Mouse (Mus musculus): ENCODE measurements around the gene Msh4. TPM values are rescaled to one million over a fixed set of nuclear protein-coding genes. Genes with fewer than 3 reads are reported as not detected.
A peak's percentile ranks its signal among the peaks of the same experiment; 100 is the strongest.
"Not testable (repeated sequence)": the region's sequence is repeated elsewhere in the genome, so short reads cannot be mapped to it uniquely, and the experiment has no call there.

Gene Msh4
- polyA plus RNA-seq, 1 experiment from 2014 or later: 0.35 TPM

- Histone ChIP-seq H3K4me2 (replicated peaks; ENCODE audit: low read depth, low read length) (no peak overlapping the region), H3K36me3 (ENCODE audit: control insufficient read depth, insufficient read depth, low read length) (no peaks in the 10 kb centered on the region), H3K9ac (ENCODE audit: low read depth, low read length) (no peak overlapping the region), H3K27ac (ENCODE audit: low read depth, low read length) (no peak overlapping the region), H3K9me3 (ENCODE audit: control insufficient read depth, low read length) (no peaks in the 10 kb centered on the region), H3K4me3 (ENCODE audit: low read length) (no peak overlapping the region), H3K27me3 (ENCODE audit: control insufficient read depth, insufficient read depth, low read length) (no peaks in the 10 kb centered on the region), H3K4me1 (ENCODE audit: control insufficient read depth, insufficient read depth, low read length) (no peaks in the 10 kb centered on the region)
- 74% methylated on average over 14 of the region's 14 CpGs for WGBS
- ATAC-seq (ENCODE audit: low FRiP score, low TSS enrichment): no peak
Measured at GRCm38 (mm10) chr3:153867149-153868136, 38.5 kb downstream of the Msh4 start.

- Histone ChIP-seq H3K4me3 (ENCODE audit: low read length) (no peak overlapping the region), H3K27ac (ENCODE audit: low read depth, low read length) (no peak overlapping the region), H3K9me3 (ENCODE audit: control insufficient read depth, low read length) (no peaks in the 10 kb centered on the region), H3K36me3 (ENCODE audit: control insufficient read depth, insufficient read depth, low read length) (no peaks in the 10 kb centered on the region), H3K27me3 (ENCODE audit: control insufficient read depth, insufficient read depth, low read length) (no peaks in the 10 kb centered on the region), H3K4me1 (ENCODE audit: control insufficient read depth, insufficient read depth, low read length) (no peaks in the 10 kb centered on the region), H3K4me2 (replicated peaks; ENCODE audit: low read depth, low read length) (no peak overlapping the region), H3K9ac (ENCODE audit: low read depth, low read length) (no peak overlapping the region)
- 0 out of 2 replicates have a peak, but pooled peaks have one; percentile 49 for ATAC-seq (ENCODE audit: low FRiP score, low TSS enrichment)
- WGBS: 84% methylated on average over 4 of the region's 4 CpGs
Measured at GRCm38 (mm10) chr3:153864636-153865429, 41.1 kb downstream of the Msh4 start.

DNA sequence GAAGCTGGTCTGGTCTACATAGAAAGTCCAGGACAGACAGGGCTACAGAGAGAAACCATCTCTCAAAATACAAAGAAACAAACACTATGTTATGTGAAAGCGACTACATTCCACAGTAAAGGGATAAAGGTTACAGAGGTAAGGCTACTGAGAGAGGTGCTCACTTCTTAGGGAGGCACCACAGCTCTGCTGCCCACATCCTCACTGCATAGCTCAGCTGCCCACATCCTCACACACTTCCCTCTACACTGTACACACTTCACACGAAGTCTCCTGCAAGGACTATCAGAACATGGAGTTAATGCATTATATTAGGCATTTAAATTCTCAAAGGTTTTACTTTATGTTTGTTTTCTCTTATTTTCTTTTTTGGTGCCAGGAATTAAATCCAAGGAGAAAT, 42.1 kb downstream of the Msh4 start:
- H3K27ac ChIP-seq (ENCODE audit: low read depth, low read length): no peak overlapping the region
- H3K4me2 ChIP-seq (replicated peaks; ENCODE audit: low read depth, low read length): no peak overlapping the region
- no peaks in the 10 kb centered on the region for H3K36me3 ChIP-seq (ENCODE audit: control insufficient read depth, insufficient read depth, low read length)
- no peaks in the 10 kb centered on the region for H3K27me3 ChIP-seq (ENCODE audit: control insufficient read depth, insufficient read depth, low read length)
- WGBS: 80% methylated on average over 2 of the region's 2 CpGs
- no peak for ATAC-seq (ENCODE audit: low FRiP score, low TSS enrichment)
- H3K9ac ChIP-seq (ENCODE audit: low read depth, low read length): no peak overlapping the region
- no peak overlapping the region for H3K4me3 ChIP-seq (ENCODE audit: low read length)
- no peaks in the 10 kb centered on the region for H3K4me1 ChIP-seq (ENCODE audit: control insufficient read depth, insufficient read depth, low read length)
- no peaks in the 10 kb centered on the region for H3K9me3 ChIP-seq (ENCODE audit: control insufficient read depth, low read length)

DNA sequence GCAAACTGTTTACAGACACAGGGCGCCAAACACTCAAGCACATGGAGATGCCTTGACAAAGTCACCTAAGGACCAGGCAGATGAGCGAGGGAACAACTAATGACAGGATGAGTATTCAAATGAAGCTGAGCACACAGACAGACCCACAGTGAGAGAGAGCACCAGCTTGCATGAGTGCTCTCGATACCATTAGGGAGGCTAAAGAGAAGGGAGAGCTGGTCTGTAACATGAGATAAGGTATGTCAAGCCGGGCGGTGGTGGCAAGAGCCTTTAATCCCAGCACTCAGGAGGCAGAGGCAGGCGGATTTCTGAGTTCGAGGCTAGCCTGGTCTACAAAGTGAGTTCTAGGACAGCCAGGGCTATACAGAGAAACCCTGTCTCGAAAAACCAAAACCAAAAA, 45.5 kb downstream of the Msh4 start:
- WGBS: 88% methylated on average over 8 of the region's 8 CpGs

DNA sequence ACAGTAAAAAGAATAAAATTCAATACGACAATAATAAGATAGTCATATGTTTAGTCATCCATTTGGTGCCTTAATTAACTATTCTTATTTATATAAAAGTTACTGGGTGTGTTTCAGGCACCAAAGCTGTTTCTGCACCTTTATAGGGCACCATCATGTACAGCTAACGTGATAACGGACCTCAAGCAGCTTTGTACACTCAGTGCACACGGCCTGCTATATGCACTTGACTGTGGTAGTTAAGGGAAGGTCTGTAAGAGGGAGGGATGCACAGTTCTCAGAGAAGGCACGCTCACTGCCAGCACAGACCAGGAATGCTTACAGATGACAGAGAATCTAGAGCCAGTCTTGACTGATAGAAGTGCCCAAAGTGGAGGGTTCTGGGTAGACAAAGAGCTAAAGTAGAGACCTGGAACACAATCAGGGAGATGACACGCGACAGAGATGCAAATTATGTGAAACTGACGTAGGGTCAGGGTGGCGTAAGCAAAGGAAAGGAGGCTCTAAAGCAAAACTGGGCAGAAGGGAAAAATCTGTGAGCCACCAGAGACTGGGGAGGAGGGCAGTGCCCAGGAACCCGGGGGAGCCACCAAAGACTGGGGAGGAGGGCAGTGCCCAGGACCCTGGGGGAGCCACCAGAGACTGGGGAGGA, 47.5 kb downstream of the Msh4 start:
- no peak overlapping the region for H3K27ac ChIP-seq (ENCODE audit: low read depth, low read length)

More for the DNA sequence above, 45.5 kb downstream of the Msh4 start:
- not testable (repeated sequence) for H3K4me2 ChIP-seq (replicated peaks; ENCODE audit: low read depth, low read length); H3K4me3 ChIP-seq (ENCODE audit: low read length); H3K9ac ChIP-seq (ENCODE audit: low read depth, low read length); H3K36me3 ChIP-seq (ENCODE audit: control insufficient read depth, insufficient read depth, low read length); H3K9me3 ChIP-seq (ENCODE audit: control insufficient read depth, low read length); ATAC-seq (ENCODE audit: low FRiP score, low TSS enrichment); H3K27ac ChIP-seq (ENCODE audit: low read depth, low read length); H3K4me1 ChIP-seq (ENCODE audit: control insufficient read depth, insufficient read depth, low read length); H3K27me3 ChIP-seq (ENCODE audit: control insufficient read depth, insufficient read depth, low read length)

GRCm38 (mm10) chr3:153852266-153852665, 53.7 kb downstream of the Msh4 start:
- no peaks in the 10 kb centered on the region for H3K36me3 ChIP-seq (ENCODE audit: control insufficient read depth, insufficient read depth, low read length)
- H3K9me3 ChIP-seq (ENCODE audit: control insufficient read depth, low read length): no peaks in the 10 kb centered on the region
- no peak for ATAC-seq (ENCODE audit: low FRiP score, low TSS enrichment)
- no peak overlapping the region for H3K4me2 ChIP-seq (replicated peaks; ENCODE audit: low read depth, low read length)
- no peak overlapping the region for H3K4me3 ChIP-seq (ENCODE audit: low read length)
- no peaks in the 10 kb centered on the region for H3K27me3 ChIP-seq (ENCODE audit: control insufficient read depth, insufficient read depth, low read length)
- H3K27ac ChIP-seq (ENCODE audit: low read depth, low read length): no peak overlapping the region
- WGBS: 72% methylated on average over 8 of the region's 8 CpGs
- H3K9ac ChIP-seq (ENCODE audit: low read depth, low read length): no peak overlapping the region
- no peaks in the 10 kb centered on the region for H3K4me1 ChIP-seq (ENCODE audit: control insufficient read depth, insufficient read depth, low read length)

More for the DNA sequence above, 47.5 kb downstream of the Msh4 start:
- Histone ChIP-seq H3K9me3 (ENCODE audit: control insufficient read depth, low read length) (no peaks in the 10 kb centered on the region), H3K4me3 (ENCODE audit: low read length) (no peak overlapping the region), H3K36me3 (ENCODE audit: control insufficient read depth, insufficient read depth, low read length) (no peaks in the 10 kb centered on the region), H3K4me1 (ENCODE audit: control insufficient read depth, insufficient read depth, low read length) (no peaks in the 10 kb centered on the region), H3K4me2 (replicated peaks; ENCODE audit: low read depth, low read length) (no peak overlapping the region), H3K27me3 (ENCODE audit: control insufficient read depth, insufficient read depth, low read length) (no peaks in the 10 kb centered on the region), H3K9ac (ENCODE audit: low read depth, low read length) (no peak overlapping the region)
- 83% methylated on average over 10 of the region's 10 CpGs for WGBS
- no peak for ATAC-seq (ENCODE audit: low FRiP score, low TSS enrichment)

DNA sequence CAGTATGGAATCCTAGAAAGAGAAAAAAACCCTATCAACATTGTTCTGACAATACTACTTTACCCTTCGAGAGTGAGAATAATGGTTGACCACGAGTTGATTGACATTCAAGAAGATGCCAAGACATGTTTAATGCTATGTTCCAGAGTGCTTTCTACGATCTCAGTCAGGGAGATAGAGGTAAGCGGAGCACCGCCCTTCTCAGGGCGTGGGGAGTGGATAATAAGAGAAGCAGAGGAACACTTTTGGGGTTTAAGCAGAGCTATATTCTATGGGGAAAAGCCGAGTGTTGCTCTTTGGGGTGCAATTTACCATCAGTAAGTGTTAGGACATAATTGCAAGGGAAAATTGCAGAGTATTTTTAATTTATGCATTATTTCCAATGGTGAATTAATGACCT, 55.2 kb downstream of the Msh4 start:
- Histone ChIP-seq H3K27ac (ENCODE audit: low read depth, low read length) (no peak overlapping the region), H3K36me3 (ENCODE audit: control insufficient read depth, insufficient read depth, low read length) (no peaks in the 10 kb centered on the region), H3K9me3 (ENCODE audit: control insufficient read depth, low read length) (no peaks in the 10 kb centered on the region), H3K27me3 (ENCODE audit: control insufficient read depth, insufficient read depth, low read length) (no peaks in the 10 kb centered on the region), H3K4me1 (ENCODE audit: control insufficient read depth, insufficient read depth, low read length) (no peaks in the 10 kb centered on the region), H3K4me3 (ENCODE audit: low read length) (no peak overlapping the region), H3K4me2 (replicated peaks; ENCODE audit: low read depth, low read length) (no peak overlapping the region), H3K9ac (ENCODE audit: low read depth, low read length) (no peak overlapping the region)
- ATAC-seq (ENCODE audit: low FRiP score, low TSS enrichment): no peak
- 91% methylated on average over 7 of the region's 7 CpGs for WGBS

GRCm38 (mm10) chr3:153849368-153850015, 56.4 kb downstream of the Msh4 start:
- H3K9ac ChIP-seq (ENCODE audit: low read depth, low read length): no peak overlapping the region
- no peak overlapping the region for H3K4me2 ChIP-seq (replicated peaks; ENCODE audit: low read depth, low read length)
- no peaks in the 10 kb centered on the region for H3K9me3 ChIP-seq (ENCODE audit: control insufficient read depth, low read length)
- no peaks in the 10 kb centered on the region for H3K27me3 ChIP-seq (ENCODE audit: control insufficient read depth, insufficient read depth, low read length)
- peak; percentile 86; the same call in 1 of the 2 replicates for ATAC-seq (ENCODE audit: low FRiP score, low TSS enrichment)
- no peaks in the 10 kb centered on the region for H3K36me3 ChIP-seq (ENCODE audit: control insufficient read depth, insufficient read depth, low read length)
- no peak overlapping the region for H3K27ac ChIP-seq (ENCODE audit: low read depth, low read length)
- H3K4me1 ChIP-seq (ENCODE audit: control insufficient read depth, insufficient read depth, low read length): no peaks in the 10 kb centered on the region
- 10% methylated on average over 5 of the region's 5 CpGs for WGBS
- H3K4me3 ChIP-seq (ENCODE audit: low read length): no peak overlapping the region

Data from kidney, embryonic 14.5 days (tissue).